ENCODE assay signal across 8 mouse cellular contexts in the genomic region with DNA sequence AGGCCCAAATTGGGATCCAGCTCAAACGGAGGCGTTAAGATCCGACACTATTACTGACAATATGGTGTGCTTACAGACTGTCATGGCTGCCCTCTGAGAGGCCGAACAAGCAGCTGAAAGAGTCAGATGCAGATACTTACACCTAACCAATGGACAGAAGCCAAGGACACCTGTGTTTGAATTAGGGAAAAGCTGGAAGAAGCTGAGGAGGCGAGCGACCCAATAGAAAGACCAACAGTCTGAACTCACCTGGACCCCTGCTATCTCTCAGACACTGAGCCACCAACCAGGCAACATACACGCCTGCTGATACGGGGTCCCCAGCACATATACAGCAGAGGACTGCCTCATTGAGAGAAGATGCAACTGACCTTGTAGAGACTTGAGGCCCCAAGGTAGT. TPM values are rescaled to one million over a fixed set of nuclear protein-coding genes. Genes with fewer than 3 reads are reported as not detected.
DNase-seq lines count a peak whose midpoint lies in the region; ATAC-seq and TF ChIP-seq lines count a peak whose summit lies in the region.

A gene (plus strand): TSS at position 301 of the 400 bp plus-strand sequence.

- TF ChIP-seq CTCF in G1E (IDR thresholded peaks at IDR 0.05; ENCODE audit: low read depth, low read length), result no peak

- H3K9me3 ChIP-seq in heart, embryonic 14.5 days (ENCODE audit: control insufficient read depth, low read length), result no peaks in the 10 kb centered on the region
- H3K9me3 ChIP-seq in G1E (replicated peaks), result no peaks in the 10 kb centered on the region
- H3K9me3 ChIP-seq in forebrain, embryonic 13.5 days (replicated peaks), result no peaks in the 10 kb centered on the region
- H3K9me3 ChIP-seq in limb, embryonic 10.5 days (replicated peaks), result no peaks in the 10 kb centered on the region

- H3K27me3 ChIP-seq in heart, embryonic 14.5 days (ENCODE audit: control insufficient read depth, insufficient read depth, low read length), result no peaks in the 10 kb centered on the region
- H3K27me3 ChIP-seq in G1E (ENCODE audit: insufficient read depth, low read length), result 0 out of 2 replicates have a peak, but pooled peaks cover 4% of the 10 kb centered on the region
- no peaks in the 10 kb centered on the region for H3K27me3 ChIP-seq in forebrain, embryonic 13.5 days
- no peaks in the 10 kb centered on the region for H3K27me3 ChIP-seq in limb, embryonic 10.5 days (ENCODE audit: low read depth, poor library complexity, severe bottlenecking)

- 91% methylated on average over 8 of the region's 8 CpGs for WGBS in heart, embryonic 14.5 days
- 96% methylated on average over 8 of the region's 8 CpGs for WGBS in forebrain, embryonic 13.5 days
- 94% methylated on average over 8 of the region's 8 CpGs for WGBS in limb, embryonic 10.5 days

- intact Hi-C loops in heart, postnatal 10 days (cut with DNase I), result no loop called here

- H3K4me3 ChIP-seq in heart, embryonic 14.5 days (ENCODE audit: control insufficient read depth in 1 of 2, insufficient read depth in 1 of 2, low read depth in 1 of 2, low read length in 2 of 2), result no peak within 1 kb of the TSS
- no peak within 1 kb of the TSS for H3K4me3 ChIP-seq in G1E (ENCODE audit: low read depth, low read length)
- H3K4me3 ChIP-seq in forebrain, embryonic 13.5 days, result no peak within 1 kb of the TSS
- no peak within 1 kb of the TSS for H3K4me3 ChIP-seq in limb, embryonic 10.5 days

- DNase-seq in heart, postnatal 10 days, result no peak
- no peak for DNase-seq in G1E (ENCODE audit: low spot score)
- DNase-seq in limb, embryonic 10.5 days (ENCODE audit: low spot score), result no peak
- no peak for DNase-seq in ovary, postnatal 10 days (ENCODE audit: low spot score)
- DNase-seq in c-Kit-positive CD71-positive TER-119-positive erythroid progenitor cells, embryonic 14.5 days (ENCODE audit: low spot score), result no peak
- no peak for DNase-seq in testis, postnatal 14 days (ENCODE audit: low spot score)

- H3K36me3 ChIP-seq in heart, embryonic 14.5 days (ENCODE audit: control insufficient read depth, insufficient read depth, low read length), result no peaks in the 10 kb centered on the region
- no peaks in the 10 kb centered on the region for H3K36me3 ChIP-seq in G1E (replicated peaks)
- H3K36me3 ChIP-seq in forebrain, embryonic 13.5 days (ENCODE audit: poor library complexity, severe bottlenecking), result no peaks in the 10 kb centered on the region
- no peaks in the 10 kb centered on the region for H3K36me3 ChIP-seq in limb, embryonic 10.5 days

- H3K27ac ChIP-seq in heart, embryonic 14.5 days (replicated peaks in 1 of 2; ENCODE audit: control insufficient read depth in 1 of 2, insufficient read depth in 1 of 2, low read depth in 2 of 2, low read length in 2 of 2), result no peak within 1 kb of the TSS
- H3K27ac ChIP-seq in forebrain, embryonic 13.5 days, result no peak within 1 kb of the TSS
- H3K27ac ChIP-seq in limb, embryonic 10.5 days, result no peak within 1 kb of the TSS

- no peak within 1 kb of the TSS for H3K4me2 ChIP-seq in heart, embryonic 14.5 days (ENCODE audit: low read length)
- no peak within 1 kb of the TSS for H3K4me2 ChIP-seq in forebrain, embryonic 13.5 days

- H3K4me1 ChIP-seq in heart, embryonic 14.5 days (ENCODE audit: control insufficient read depth in 2 of 2, insufficient read depth in 2 of 2, low read length in 2 of 2), result no peaks in the 10 kb centered on the region
- H3K4me1 ChIP-seq in G1E (ENCODE audit: insufficient read depth, low read depth, low read length), result no peaks in the 10 kb centered on the region
- no peaks in the 10 kb centered on the region for H3K4me1 ChIP-seq in forebrain, embryonic 13.5 days
- 0 out of 2 replicates have a peak, but pooled peaks cover 3% of the 10 kb centered on the region for H3K4me1 ChIP-seq in limb, embryonic 10.5 days

- no peak within 1 kb of the TSS for H3K9ac ChIP-seq in heart, embryonic 14.5 days (ENCODE audit: low read length)
- H3K9ac ChIP-seq in forebrain, embryonic 13.5 days, result no peak within 1 kb of the TSS

- ATAC-seq in heart, embryonic 14.5 days (ENCODE audit: insufficient number of reproducible peaks, insufficient read depth, low FRiP score, low read depth), result no peak
- ATAC-seq in G1E (ENCODE audit: extremely low read depth, insufficient number of reproducible peaks, low FRiP score, poor library complexity, severe bottlenecking), result no peak
- no peak for ATAC-seq in forebrain, embryonic 13.5 days

RNA-seq across cellular contexts. Expression of the gene that starts here (rescaled TPM):
- polyA plus RNA-seq in heart, embryonic 14.5 days (2014; fragmentation: Nextera tagmentation; extraction: Ambion mirVana), result 15.1 and 16.6 TPM in 2 replicates
- 10 to 100 TPM in 1 of 2 experiments, 1 to 10 TPM in 1; 9.8 to 11.2 TPM for total RNA-seq in heart, postnatal 10 days (2021)
- total RNA-seq in G1E (2014; fragmentation: Nextera tagmentation), result 34.2 and 39.5 TPM in 2 replicates
- total RNA-seq in G1E (2017), result 18.4 and 19.9 TPM in 2 replicates
- polyA plus RNA-seq in G1E (2012), result 5.3 and 6.0 TPM in 2 replicates
- polyA plus RNA-seq in forebrain, embryonic 13.5 days (2015; fragmentation: Nextera tagmentation; extraction: Ambion mirVana), result 21.5 and 23.2 TPM in 2 replicates
- polyA plus RNA-seq in limb, embryonic 10.5 days (2016; fragmentation: Nextera tagmentation; extraction: Ambion mirVana), result 26.8 and 30.9 TPM in 2 replicates
